Mouse (Mus musculus): Measurements from ENCODE around the gene Sbno2. TPM values are rescaled to one million over a fixed set of nuclear protein-coding genes. Genes with fewer than 3 reads are reported as not detected.
A peak's percentile ranks its signal among the peaks of the same experiment; 100 is the strongest.

Sbno2 gene
- polyA plus RNA-seq, 1 experiment from 2014 or later: 8.7 TPM

- peaks cover 54% of the 10 kb centered on the region for H3K36me3 ChIP-seq (replicated peaks; ENCODE audit: insufficient read depth, low read length)
Observed at GRCm38 (mm10) chr10:80030191-80030590, 75.2 kb downstream of the Sbno2 start.

GRCm38 (mm10) chr10:80028521-80028846 lies 76.9 kb downstream of the Sbno2 start:
- Histone ChIP-seq H3K9ac (replicated peaks) (no peak overlapping the region), H3K4me3 (ENCODE audit: low read depth, low read length) (no peak overlapping the region), H3K4me1 (ENCODE audit: insufficient read depth) (peaks cover 32% of the 10 kb centered on the region), H3K4me2 (ENCODE audit: low read depth, low read length) (no peak overlapping the region), H3K27ac (ENCODE audit: low read depth) (no peak overlapping the region), H3K36me3 (replicated peaks; ENCODE audit: insufficient read depth, low read length) (peaks cover 53% of the 10 kb centered on the region), H3K27me3 (ENCODE audit: insufficient read depth, low read length) (no peaks in the 10 kb centered on the region), H3K9me3 (ENCODE audit: low read length) (no peaks in the 10 kb centered on the region)
- TF ChIP-seq CTCF (IDR thresholded peaks at IDR 0.05; ENCODE audit: low read depth) (no peak), EP300 (IDR thresholded peaks at IDR 0.05; ENCODE audit: low read depth) (no peak)
- DNase-seq (no peak), ATAC-seq (no peak)
- 91% methylated on average over 13 of the region's 13 CpGs for WGBS (ENCODE audit: insufficient replicate concordance)

More at GRCm38 (mm10) chr10:80030191-80030590, 75.2 kb downstream of the Sbno2 start:
- Histone ChIP-seq H3K4me3 (ENCODE audit: low read depth, low read length) (no peak overlapping the region), H3K4me1 (ENCODE audit: insufficient read depth) (peaks cover 26% of the 10 kb centered on the region), H3K27me3 (ENCODE audit: insufficient read depth, low read length) (no peaks in the 10 kb centered on the region), H3K4me2 (ENCODE audit: low read depth, low read length) (no peak overlapping the region), H3K27ac (ENCODE audit: low read depth) (no peak overlapping the region), H3K9ac (replicated peaks) (no peak overlapping the region), H3K9me3 (ENCODE audit: low read length) (no peaks in the 10 kb centered on the region)
- ATAC-seq: no peak
- DNase-seq: no peak
- 78% methylated on average over 9 of the region's 9 CpGs for WGBS (ENCODE audit: insufficient replicate concordance)
- TF ChIP-seq CTCF (IDR thresholded peaks at IDR 0.05; ENCODE audit: low read depth) (no peak), EP300 (IDR thresholded peaks at IDR 0.05; ENCODE audit: low read depth) (no peak)

GRCm38 (mm10) chr10:80027681-80028520 lies 77.5 kb downstream of the Sbno2 start:
- H3K36me3 ChIP-seq (replicated peaks; ENCODE audit: insufficient read depth, low read length): peaks cover 53% of the 10 kb centered on the region

GRCm38 (mm10) chr10:80025889-80026288 lies 79.5 kb downstream of the Sbno2 start:
- TF ChIP-seq CTCF (IDR thresholded peaks at IDR 0.05; ENCODE audit: low read depth) (no peak), EP300 (IDR thresholded peaks at IDR 0.05; ENCODE audit: low read depth) (no peak)
- Histone ChIP-seq H3K4me3 (ENCODE audit: low read depth, low read length) (no peak overlapping the region), H3K9ac (replicated peaks) (no peak overlapping the region), H3K4me1 (ENCODE audit: insufficient read depth) (peaks cover 17% of the 10 kb centered on the region), H3K9me3 (ENCODE audit: low read length) (no peaks in the 10 kb centered on the region), H3K4me2 (ENCODE audit: low read depth, low read length) (no peak overlapping the region), H3K27me3 (ENCODE audit: insufficient read depth, low read length) (no peaks in the 10 kb centered on the region), H3K27ac (ENCODE audit: low read depth) (no peak overlapping the region), H3K36me3 (replicated peaks; ENCODE audit: insufficient read depth, low read length) (peaks cover 57% of the 10 kb centered on the region)
- WGBS (ENCODE audit: insufficient replicate concordance): 63% methylated on average over 12 of the region's 12 CpGs
- peak; percentile 67 for DNase-seq
- 0 out of 2 replicates have a peak, but pooled peaks have one; percentile 17 for ATAC-seq

More at GRCm38 (mm10) chr10:80027681-80028520, 77.5 kb downstream of the Sbno2 start:
- Histone ChIP-seq H3K9me3 (ENCODE audit: low read length) (no peaks in the 10 kb centered on the region), H3K4me2 (ENCODE audit: low read depth, low read length) (no peak overlapping the region), H3K4me3 (ENCODE audit: low read depth, low read length) (no peak overlapping the region), H3K9ac (replicated peaks) (no peak overlapping the region), H3K4me1 (ENCODE audit: insufficient read depth) (peaks cover 27% of the 10 kb centered on the region), H3K27me3 (ENCODE audit: insufficient read depth, low read length) (no peaks in the 10 kb centered on the region), H3K27ac (ENCODE audit: low read depth) (no peak overlapping the region)
- DNase-seq (peak; percentile 55), ATAC-seq (no peak)
- WGBS (ENCODE audit: insufficient replicate concordance): 70% methylated on average over 20 of the region's 20 CpGs
- no peak for TF ChIP-seq EP300 (IDR thresholded peaks at IDR 0.05; ENCODE audit: low read depth)
- no peak for TF ChIP-seq CTCF (IDR thresholded peaks at IDR 0.05; ENCODE audit: low read depth)

- Histone ChIP-seq H3K9me3 (ENCODE audit: low read length) (no peaks in the 10 kb centered on the region), H3K4me2 (ENCODE audit: low read depth, low read length) (no peak overlapping the region), H3K36me3 (replicated peaks; ENCODE audit: insufficient read depth, low read length) (peaks cover 57% of the 10 kb centered on the region), H3K9ac (replicated peaks) (no peak overlapping the region), H3K27me3 (ENCODE audit: insufficient read depth, low read length) (peaks cover under 1% of the 10 kb centered on the region; the same call in 1 of the 2 replicates), H3K4me3 (ENCODE audit: low read depth, low read length) (no peak overlapping the region), H3K4me1 (ENCODE audit: insufficient read depth) (peaks cover 17% of the 10 kb centered on the region), H3K27ac (ENCODE audit: low read depth) (no peak overlapping the region)
- no peak for TF ChIP-seq CTCF (IDR thresholded peaks at IDR 0.05; ENCODE audit: low read depth)
- no peak for TF ChIP-seq EP300 (IDR thresholded peaks at IDR 0.05; ENCODE audit: low read depth)
- 75% methylated on average over 10 of the region's 10 CpGs for WGBS (ENCODE audit: insufficient replicate concordance)
- DNase-seq (no peak), ATAC-seq (no peak)
Observed at GRCm38 (mm10) chr10:80025463-80025862, 79.9 kb downstream of the Sbno2 start.

GRCm38 (mm10) chr10:80025044-80025347 lies 80.4 kb downstream of the Sbno2 start:
- ATAC-seq (no peak), DNase-seq (no peak)
- no peak overlapping the region; the same call in 1 of the 2 replicates for H3K27ac ChIP-seq (ENCODE audit: low read depth)
- no peaks in the 10 kb centered on the region for H3K9me3 ChIP-seq (ENCODE audit: low read length)
- peaks cover 17% of the 10 kb centered on the region for H3K4me1 ChIP-seq (ENCODE audit: insufficient read depth)
- H3K4me3 ChIP-seq (ENCODE audit: low read depth, low read length): no peak overlapping the region
- H3K27me3 ChIP-seq (ENCODE audit: insufficient read depth, low read length): peaks cover 4% of the 10 kb centered on the region; the same call in 1 of the 2 replicates
- 58% methylated on average over 4 of the region's 4 CpGs for WGBS (ENCODE audit: insufficient replicate concordance)
- no peak overlapping the region for H3K4me2 ChIP-seq (ENCODE audit: low read depth, low read length)
- peaks cover 56% of the 10 kb centered on the region for H3K36me3 ChIP-seq (replicated peaks; ENCODE audit: insufficient read depth, low read length)
- TF ChIP-seq CTCF (IDR thresholded peaks at IDR 0.05; ENCODE audit: low read depth): no peak
- TF ChIP-seq EP300 (IDR thresholded peaks at IDR 0.05; ENCODE audit: low read depth): no peak
- H3K9ac ChIP-seq (replicated peaks): no peak overlapping the region
